Mouse (Mus musculus) large intestine, adult 2 months (tissue): Measurements from ENCODE around the gene Olfr24. TPM values are rescaled to one million over a fixed set of nuclear protein-coding genes. Genes with fewer than 3 reads are reported as not detected.
"Not testable (repeated sequence)": the region's sequence is repeated elsewhere in the genome, so short reads cannot be mapped to it uniquely, and the experiment has no call there.

Experiments used
- DNase-seq: peaks from one replicate; pipeline ENCODE4 v3.0.0-alpha.2; 2012; ENCODE audit warnings: low read depth, low spot score
- WGBS: fragments of 180-500 bp; shearing (Covaris S2); methylation state at CpG from one replicate; pipeline ENCODE4 v1.1.7; 2018; 5-methylcytosine and 5-hydroxymethylcytosine counted together
- polyA plus RNA-seq: library from polyadenylated mRNA; depleted of rRNA; stranded (reverse); fragments of >200 nt; gene quantifications from 2 replicates; pipeline ENCODE4 v1.2.3, GENCODE M21; 2012; rRNA removed

Gene Olfr24
- polyA plus RNA-seq = not detected in 2 replicates

DNA sequence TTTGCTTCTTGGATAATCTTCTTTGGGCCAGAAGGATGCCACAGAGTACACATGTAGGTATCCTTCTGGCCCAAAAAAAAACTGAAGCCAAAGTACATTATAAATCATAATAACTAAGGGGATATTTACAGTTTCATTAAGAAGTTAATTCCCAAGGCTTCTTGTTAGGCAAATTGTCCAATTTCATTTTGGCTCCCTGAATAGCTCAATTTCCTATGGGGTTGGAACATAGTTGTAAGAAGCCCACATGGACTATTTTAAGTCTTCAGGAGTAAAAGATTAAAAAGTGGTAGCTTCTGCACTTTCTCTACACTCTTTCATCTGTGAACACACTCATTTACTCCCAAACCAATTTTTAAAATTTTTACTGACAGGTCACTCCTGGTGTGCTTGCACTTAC lies at the start of gene Olfr24:
Olfr24 (minus strand) TSS at position 101 of the 400 bp plus-strand sequence.
- DNase-seq = no peak

- no peak for DNase-seq
These were observed 21.5 kb upstream of the Olfr24 start for GRCm38 (mm10) chr9:18785316-18785715.

DNA sequence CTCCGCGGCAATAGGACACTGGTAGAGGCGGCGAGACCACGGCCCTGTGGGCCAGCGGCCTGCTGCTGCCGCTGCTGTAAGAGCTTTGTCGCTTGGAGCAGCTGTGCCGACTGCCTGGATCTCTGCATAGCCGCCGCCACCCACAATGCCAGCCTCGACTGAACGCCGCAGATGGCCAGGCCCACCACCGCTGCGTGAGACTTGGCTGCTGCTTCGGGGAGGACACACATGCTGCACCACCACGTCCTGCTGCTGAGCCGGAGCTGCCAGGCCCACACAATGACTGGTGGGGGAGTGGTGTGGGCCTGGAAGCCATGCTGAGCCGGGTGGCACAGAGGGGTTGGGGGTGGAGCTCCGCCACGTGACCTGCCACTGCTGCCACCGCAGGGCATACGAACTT lies 15.7 kb upstream of the Olfr24 start:
- WGBS = 72% methylated on average over 24 of the region's 24 CpGs
- no peak for DNase-seq

More at GRCm38 (mm10) chr9:18785316-18785715, 21.5 kb upstream of the Olfr24 start:
- WGBS = 51% methylated on average over 7 of the region's 7 CpGs

DNA sequence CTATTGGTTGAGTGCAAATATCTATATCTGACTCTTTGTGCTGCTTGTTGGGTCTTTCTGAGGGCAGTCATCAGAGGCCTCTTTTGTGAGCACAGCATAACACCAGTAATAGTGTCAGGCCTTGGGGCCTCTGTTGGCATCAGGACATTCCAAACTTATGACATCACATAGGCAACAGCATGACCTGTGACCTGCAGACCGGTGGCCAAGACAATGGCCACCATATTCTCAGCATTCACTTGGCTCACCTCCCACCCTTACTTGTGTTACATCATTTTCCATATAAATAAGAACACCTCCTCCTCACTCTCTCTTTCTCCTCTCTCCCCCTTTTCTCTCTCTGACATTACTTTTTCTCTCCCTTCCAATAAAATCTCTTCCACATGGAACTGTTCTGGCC lies 15.2 kb upstream of the Olfr24 start:
- DNase-seq = no peak
- 74% methylated on average over 1 of the region's 1 CpGs for WGBS

- 49% methylated on average over 1 of the region's 1 CpGs for WGBS
These were observed 8.2 kb downstream of the Olfr24 start for GRCm38 (mm10) chr9:18755595-18755994.

GRCm38 (mm10) chr9:18744639-18745038 lies 19.2 kb downstream of the Olfr24 start:
- WGBS = 15% methylated on average over 5 of the region's 5 CpGs
- no peak for DNase-seq

More at GRCm38 (mm10) chr9:18755595-18755994, 8.2 kb downstream of the Olfr24 start:
- no peak for DNase-seq

DNA sequence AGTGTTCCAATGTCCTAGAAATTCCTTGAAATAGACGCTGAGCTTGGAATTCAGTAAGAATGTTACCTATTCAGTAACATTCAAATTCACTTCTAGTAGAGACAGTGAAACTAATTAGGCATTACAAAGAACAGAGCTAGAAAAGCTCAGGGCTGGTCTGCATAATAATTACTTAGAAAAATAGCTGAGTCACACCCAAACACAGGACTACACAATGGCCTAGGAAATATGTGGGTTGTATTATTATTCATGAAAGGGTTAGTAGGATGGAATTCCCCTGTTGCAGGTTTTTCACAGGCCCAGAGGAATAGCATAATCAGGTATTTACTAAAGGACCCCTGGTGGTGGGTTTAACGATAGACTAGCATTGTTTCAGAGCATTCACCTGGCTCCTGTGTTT lies 29.6 kb downstream of the Olfr24 start:
- 79% methylated on average over 2 of the region's 2 CpGs for WGBS
- DNase-seq = not testable (repeated sequence)

GRCm38 (mm10) chr9:18722712-18723099 lies 41.1 kb downstream of the Olfr24 start:
- 24% methylated on average over 4 of the region's 4 CpGs for WGBS

DNA sequence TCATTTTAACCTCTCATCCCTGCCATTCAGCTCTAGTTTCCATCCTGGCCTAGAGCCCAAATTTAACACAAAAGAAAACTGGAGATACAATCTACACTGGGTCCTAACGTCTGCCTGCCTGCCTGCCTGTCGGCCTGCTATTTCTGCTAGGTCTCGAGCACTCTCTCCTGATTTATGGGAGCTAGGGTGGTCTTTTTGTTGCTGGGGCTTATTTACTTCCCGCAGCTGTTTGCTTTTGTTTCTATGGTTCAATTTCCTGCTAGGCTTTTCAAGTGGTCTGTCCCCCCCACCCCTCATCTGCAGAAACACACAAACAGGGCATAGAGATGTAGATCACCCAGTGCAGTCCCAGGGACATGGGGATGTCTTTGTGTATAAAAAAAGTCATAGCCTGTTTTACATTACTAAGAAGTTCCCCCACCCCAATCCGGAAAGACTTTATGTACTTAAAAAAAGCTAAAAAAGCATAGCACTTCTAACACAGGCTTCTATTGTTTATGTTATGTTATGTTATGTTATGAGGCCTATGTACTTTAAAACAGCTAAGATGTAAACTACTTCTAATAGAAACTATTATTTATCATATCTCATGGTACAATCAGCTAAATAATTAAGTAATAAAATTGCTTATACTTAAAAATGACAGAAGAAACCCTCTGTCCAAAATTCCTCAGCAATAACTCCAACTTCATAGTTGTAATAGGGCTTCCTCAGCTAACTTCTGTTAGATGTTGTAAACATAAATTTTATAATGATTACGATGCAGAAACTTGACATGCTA lies 41.7 kb downstream of the Olfr24 start:
- DNase-seq = no peak
- 30% methylated on average over 6 of the region's 6 CpGs for WGBS

More at GRCm38 (mm10) chr9:18722712-18723099, 41.1 kb downstream of the Olfr24 start:
- DNase-seq = no peak

- 37% methylated on average over 2 of the region's 2 CpGs for WGBS
- DNase-seq = no peak
These were observed 42.8 kb downstream of the Olfr24 start for GRCm38 (mm10) chr9:18721011-18721410.

DNA sequence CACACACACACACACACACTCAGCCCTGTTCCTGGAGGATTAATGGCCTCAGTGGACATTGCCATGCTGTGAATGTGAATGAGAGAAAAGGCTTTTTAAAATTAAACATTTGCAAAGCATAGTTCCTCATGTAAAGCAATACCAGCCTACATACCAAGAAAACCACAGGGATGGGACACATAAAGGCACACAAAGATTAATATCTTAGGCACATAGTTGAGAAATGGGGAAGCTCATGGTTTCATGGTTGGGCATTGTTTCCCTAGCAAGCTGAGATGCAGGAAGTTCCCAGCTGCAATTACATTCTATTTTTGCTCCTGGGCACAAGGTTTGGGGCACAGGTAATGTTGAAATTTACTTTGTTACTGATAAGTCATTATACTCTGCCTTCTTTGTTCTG lies 58.2 kb downstream of the Olfr24 start:
- DNase-seq = no peak

Other genes with a start within 250 kb of the Olfr24 start
- 0.33 and 0.48 TPM in 2 replicates for gene Muc16, start 89.5 kb downstream of the Olfr24 start, polyA plus RNA-seq
- not detected in 2 replicates for gene Olfr828, start 55.5 kb upstream of the Olfr24 start, polyA plus RNA-seq
- gene Olfr829, start 90.9 kb upstream of the Olfr24 start, polyA plus RNA-seq = not detected in 2 replicates
- not detected in 2 replicates for gene Olfr830, start 110.7 kb upstream of the Olfr24 start, polyA plus RNA-seq
- gene Olfr832, start 173.1 kb upstream of the Olfr24 start, polyA plus RNA-seq = not detected in 2 replicates
- not detected in 2 replicates for gene Olfr834, start 224.0 kb upstream of the Olfr24 start, polyA plus RNA-seq